Mouse (Mus musculus): Measurements from ENCODE around the gene Rad51ap2.

The Rad51ap2 gene

GRCm38 (mm10) chr12:11455549-11456194, at the start of gene Rad51ap2:
Rad51ap2 (plus strand) TSS chr12:11456079.
- DNase-seq, result peak; percentile 88

- no peak for DNase-seq
These were observed 48.2 kb upstream of the Rad51ap2 start for GRCm38 (mm10) chr12:11407679-11408078.

- no peak for DNase-seq
These were observed 37.8 kb upstream of the Rad51ap2 start for GRCm38 (mm10) chr12:11418112-11418511.

- no peak for DNase-seq
These were observed 28.5 kb upstream of the Rad51ap2 start for GRCm38 (mm10) chr12:11427396-11427795.

- DNase-seq, result no peak
These were observed 22.8 kb upstream of the Rad51ap2 start for GRCm38 (mm10) chr12:11433126-11433525.

- DNase-seq, result no peak
These were observed 22.2 kb upstream of the Rad51ap2 start for GRCm38 (mm10) chr12:11433716-11434115.

GRCm38 (mm10) chr12:11434446-11434845, 21.4 kb upstream of the Rad51ap2 start:
- DNase-seq, result no peak

GRCm38 (mm10) chr12:11435246-11436022, 20.4 kb upstream of the Rad51ap2 start:
- DNase-seq, result no peak

GRCm38 (mm10) chr12:11436023-11436350, 19.9 kb upstream of the Rad51ap2 start:
- DNase-seq, result no peak

GRCm38 (mm10) chr12:11436497-11437265, 19.2 kb upstream of the Rad51ap2 start, which contains the start of gene Vsnl1:
Vsnl1 (minus strand) TSS chr12:11436613.
- peak; percentile 32 for DNase-seq

GRCm38 (mm10) chr12:11437266-11437906, 18.5 kb upstream of the Rad51ap2 start:
- DNase-seq, result peak; percentile 63

- DNase-seq, result no peak
These were observed 17.9 kb upstream of the Rad51ap2 start for GRCm38 (mm10) chr12:11437907-11438447.

- no peak for DNase-seq
These were observed 1.7 kb upstream of the Rad51ap2 start for GRCm38 (mm10) chr12:11454146-11454545.

- DNase-seq, result no peak
These were observed 334 bp downstream of the Rad51ap2 start for GRCm38 (mm10) chr12:11456213-11456612.

- no peak for DNase-seq
These were observed 753 bp downstream of the Rad51ap2 start for GRCm38 (mm10) chr12:11456632-11457031.
